Mouse (Mus musculus) ES-E14 (cell line): ENCODE data around the gene Dnah6. TPM values are rescaled to one million over a fixed set of nuclear protein-coding genes. Genes with fewer than 3 reads are reported as not detected.

Experiments
- DNase-seq: peaks from one replicate; pipeline ENCODE4 v3.0.0-alpha.2; 2013; ENCODE audit warnings: low read depth, low spot score
- H3K27ac ChIP-seq: 2 replicates; pipeline ENCODE4 v1.5.1; 2012; ENCODE audit warnings: low read depth, mild to moderate bottlenecking, low read length, moderate library complexity, mixed read lengths; ENCODE audit not compliant: poor library complexity, insufficient read depth, severe bottlenecking
- H3K36me3 ChIP-seq: 2 replicates; pipeline ENCODE4 v1.6.1; 2012; ENCODE audit warnings: mild to moderate bottlenecking, low read length, moderate library complexity, mixed read lengths; ENCODE audit not compliant: control insufficient read depth, poor library complexity, insufficient read depth, severe bottlenecking
- H3K4me1 ChIP-seq, 2 experiments: fragments of 150-350 bp in 1 of 2; sonication (generic) in 1 of 2; 2 replicates each; pipeline ENCODE4 v1.6.1; 2012; ENCODE audit warnings: low read length in 2 of 2, mild to moderate bottlenecking in 1 of 2, mixed read lengths in 1 of 2; ENCODE audit not compliant: control insufficient read depth in 2 of 2, insufficient read depth in 2 of 2, poor library complexity in 1 of 2
- H3K4me3 ChIP-seq, 2 experiments: fragments of 150-350 bp in 1 of 2; sonication (generic) in 1 of 2; 2 replicates each; pipeline ENCODE4 v1.5.1; 2012; ENCODE audit warnings: low read length in 2 of 2, low read depth in 1 of 2, mild to moderate bottlenecking in 1 of 2, mixed read lengths in 1 of 2; ENCODE audit not compliant: insufficient read depth in 1 of 2, poor library complexity in 1 of 2, severe bottlenecking in 1 of 2
- H3K9ac ChIP-seq: 2 replicates; pipeline ENCODE4 v1.6.1; 2012; ENCODE audit warnings: low read depth, mild to moderate bottlenecking, low read length, mixed read lengths; ENCODE audit not compliant: poor library complexity, insufficient read depth, severe bottlenecking
- H3K9me3 ChIP-seq: fragments of 150-350 bp; sonication (generic); 2 replicates; pipeline ENCODE4 v1.6.1; 2012; ENCODE audit warnings: low read depth, mild to moderate bottlenecking, low read length; ENCODE audit not compliant: control insufficient read depth, insufficient read depth
- CHD2 ChIP-seq: IDR thresholded peaks from 2 replicates; pipeline ENCODE4 v1.6.1; 2014; ENCODE audit warnings: mild to moderate bottlenecking, low read depth, low read length, inconsistent platforms
- HCFC1 ChIP-seq: IDR thresholded peaks from 2 replicates; pipeline ENCODE4 v1.6.1; 2012; ENCODE audit warnings: low read length, inconsistent platforms, borderline replicate concordance; ENCODE audit not compliant: insufficient read depth
- MAFK ChIP-seq: IDR thresholded peaks from 2 replicates; pipeline ENCODE4 v1.6.1; 2014; ENCODE audit warnings: mild to moderate bottlenecking, low read depth, low read length, inconsistent platforms; ENCODE audit not compliant: insufficient read depth
- ZC3H11A ChIP-seq: IDR thresholded peaks from 2 replicates; pipeline ENCODE4 v1.6.1; 2012; ENCODE audit warnings: low read depth, mild to moderate bottlenecking, inconsistent platforms, low read length, borderline replicate concordance
- ZNF384 ChIP-seq: IDR thresholded peaks from 2 replicates; pipeline ENCODE4 v1.6.1; 2012; ENCODE audit warnings: low read depth, low read length, inconsistent platforms
- in situ Hi-C, 2 experiments: fragments of 600-800 bp; cut with MboI; formaldehyde crosslinking; loops; one replicate each; pipeline ENCODE4 v1.15.1; 2025; ENCODE audit warnings: low sequenced_read_pairs in 2 of 2, inconsistent platforms in 1 of 2; ENCODE audit not compliant: unreplicated experiment in 2 of 2
- total RNA-seq: library from RNA; depleted of rRNA; stranded (reverse); fragments of 300-350 nt; gene quantifications from 2 replicates; pipeline ENCODE4 v1.2.3, GENCODE M21; 2012

Gene Dnah6
- total RNA-seq, 1 experiment = 0.54 TPM

DNA sequence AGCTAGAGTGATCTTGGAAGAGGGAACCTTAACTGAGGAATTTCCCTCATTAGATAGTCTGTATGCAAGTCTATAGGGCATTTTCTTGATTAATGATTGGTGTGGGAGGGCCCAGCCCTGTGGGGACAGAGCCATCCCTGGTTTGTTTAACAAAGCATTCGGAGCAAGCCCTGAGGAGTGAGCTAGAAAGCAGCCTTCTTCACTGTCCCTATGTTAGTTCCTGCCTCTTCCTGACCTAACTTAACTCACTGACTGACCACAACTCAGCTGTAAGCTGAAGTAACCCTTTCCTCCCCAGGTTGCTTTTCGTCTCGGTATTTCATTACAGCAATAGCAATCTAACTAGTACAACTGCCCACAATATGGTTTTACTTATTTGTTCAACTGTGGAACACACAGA lies 39.0 kb downstream of the Dnah6 start:
- Histone ChIP-seq H3K9ac (no peak overlapping the region), H3K4me3 (no peak overlapping the region), H3K27ac (no peak overlapping the region), H3K4me1 (0 out of 4 replicates have a peak, but pooled peaks cover 0 to 2% of the 10 kb centered on the region in 2 experiments), H3K36me3 (no peaks in the 10 kb centered on the region), H3K9me3 (no peaks in the 10 kb centered on the region)
- no peak for DNase-seq
- in situ Hi-C loops = no loop called here
- TF ChIP-seq ZNF384 (no peak), ZC3H11A (no peak), HCFC1 (no peak), CHD2 (no peak), MAFK (no peak)

DNA sequence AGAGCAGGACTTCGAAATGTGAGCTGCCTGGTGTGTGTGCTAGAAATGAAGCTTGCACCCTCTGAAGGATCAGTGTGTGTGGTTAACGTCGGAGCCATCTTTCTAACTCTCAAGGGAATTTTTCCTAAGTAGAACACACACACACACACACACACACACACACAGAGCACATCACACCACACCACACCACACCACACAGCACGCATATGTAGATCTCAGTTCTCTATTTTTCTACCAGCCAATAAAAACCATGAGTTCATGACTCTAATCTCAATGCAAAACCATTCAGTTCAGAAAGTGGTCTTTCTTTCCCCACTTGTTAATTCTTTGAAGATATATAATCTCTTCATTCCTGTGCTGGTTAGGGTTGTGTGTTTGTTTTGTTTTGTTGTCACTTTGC lies 39.4 kb downstream of the Dnah6 start:
- Histone ChIP-seq H3K4me3 (no peak overlapping the region), H3K36me3 (no peaks in the 10 kb centered on the region), H3K9ac (no peak overlapping the region), H3K9me3 (no peaks in the 10 kb centered on the region), H3K27ac (no peak overlapping the region), H3K4me1 (0 out of 4 replicates have a peak, but pooled peaks cover 0 to 2% of the 10 kb centered on the region in 2 experiments)
- DNase-seq = no peak
- TF ChIP-seq HCFC1 (no peak), ZC3H11A (no peak), CHD2 (no peak), ZNF384 (no peak), MAFK (no peak)
- in situ Hi-C loops = no loop called here

DNA sequence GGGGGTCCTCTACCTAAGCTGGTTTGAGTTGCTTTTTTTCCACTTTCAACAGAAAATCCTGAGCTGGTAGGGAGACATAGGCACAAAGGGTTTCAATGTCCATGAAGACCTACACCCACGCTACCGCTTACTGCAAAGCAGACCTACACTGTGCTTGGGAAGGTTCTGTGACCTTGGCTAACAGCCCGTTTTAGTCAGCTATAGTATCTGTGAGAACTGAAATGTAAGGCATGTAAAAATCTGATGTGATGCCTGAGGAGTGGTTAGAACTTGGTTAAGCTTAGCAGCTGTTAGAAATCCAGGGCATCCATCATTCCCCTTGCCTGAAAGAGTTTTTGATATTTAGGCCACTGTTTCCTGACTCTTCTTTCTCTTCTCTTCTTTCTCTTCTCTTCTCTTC lies 46.3 kb downstream of the Dnah6 start:
- H3K9ac ChIP-seq = no peak overlapping the region
- TF ChIP-seq MAFK (no peak), ZNF384 (no peak), HCFC1 (no peak), CHD2 (no peak), ZC3H11A (no peak)
- in situ Hi-C loops = no loop called here

DNA sequence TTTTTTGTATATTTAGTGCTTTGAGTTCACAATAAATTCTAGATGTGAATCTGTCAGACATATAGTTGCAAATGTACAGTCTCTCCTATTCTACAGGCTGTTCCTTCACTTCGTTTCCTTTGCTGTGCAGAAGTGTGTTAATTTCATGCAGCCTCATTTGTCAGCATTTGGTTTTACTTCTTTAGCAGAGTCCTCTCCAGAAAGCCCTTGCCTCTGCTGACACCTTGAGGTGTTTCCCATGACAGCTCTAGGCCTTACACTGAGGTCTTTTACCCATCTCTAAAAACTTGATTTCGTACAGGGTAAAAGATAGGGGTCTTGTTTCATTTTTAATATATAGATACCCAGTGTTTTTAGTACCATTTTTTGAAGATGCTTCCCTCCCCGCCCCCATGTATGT lies 54.2 kb downstream of the Dnah6 start:
- in situ Hi-C loops = no loop called here
- H3K36me3 ChIP-seq = no peaks in the 10 kb centered on the region
- H3K9ac ChIP-seq = no peak overlapping the region
- DNase-seq = no peak
- no peaks in the 10 kb centered on the region for H3K9me3 ChIP-seq
- no peak overlapping the region for H3K27ac ChIP-seq
- no peak overlapping the region for H3K4me3 ChIP-seq
- TF ChIP-seq ZC3H11A = no peak
- TF ChIP-seq MAFK = no peak
- TF ChIP-seq CHD2 = no peak
- no peak for TF ChIP-seq HCFC1
- TF ChIP-seq ZNF384 = no peak
- H3K4me1 ChIP-seq = no peaks in the 10 kb centered on the region

More for the DNA sequence above, 46.3 kb downstream of the Dnah6 start:
- Histone ChIP-seq H3K4me1 (no peaks in the 10 kb centered on the region), H3K4me3 (no peak overlapping the region), H3K9me3 (no peaks in the 10 kb centered on the region), H3K27ac (no peak overlapping the region), H3K36me3 (no peaks in the 10 kb centered on the region)
- DNase-seq = no peak

- DNase-seq = no peak
- Histone ChIP-seq H3K36me3 (no peaks in the 10 kb centered on the region), H3K9ac (no peak overlapping the region), H3K4me1 (no peaks in the 10 kb centered on the region), H3K27ac (no peak overlapping the region), H3K9me3 (no peaks in the 10 kb centered on the region), H3K4me3 (no peak overlapping the region)
- in situ Hi-C loops = no loop called here
- TF ChIP-seq MAFK = no peak
- no peak for TF ChIP-seq CHD2
- no peak for TF ChIP-seq ZC3H11A
- no peak for TF ChIP-seq HCFC1
Measured at GRCm38 (mm10) chr6:73162958-73163357, 58.5 kb downstream of the Dnah6 start.
